Mouse (Mus musculus): Measurements from ENCODE around the gene Stab2.

GRCm38 (mm10) chr10:86791507-86792184, 216.2 kb downstream of the Stab2 start:
- TF ChIP-seq POLR2A (IDR thresholded peaks at IDR 0.05; ENCODE audit: low read depth, low read length) = no peak
- no peak for TF ChIP-seq USF2 (conservative IDR thresholded peaks at IDR 0.05; ENCODE audit: low read depth, low read length)
- TF ChIP-seq CTCF (conservative IDR thresholded peaks at IDR 0.05 in 1 of 2, IDR thresholded peaks at IDR 0.05 in 1 of 2; ENCODE audit: low read depth in 2 of 2, low read length in 2 of 2) = no peak
- TF ChIP-seq UBTF (IDR thresholded peaks at IDR 0.05; ENCODE audit: low read depth, low read length) = no peak
- TF ChIP-seq PAX5 (IDR thresholded peaks at IDR 0.05; ENCODE audit: low read length) = no peak
- no peak for TF ChIP-seq SIN3A (IDR thresholded peaks at IDR 0.05; ENCODE audit: low read length)
- TF ChIP-seq EP300 (IDR thresholded peaks at IDR 0.05; ENCODE audit: low read length) = no peak
- no peak for TF ChIP-seq ZKSCAN1 (IDR thresholded peaks at IDR 0.05; ENCODE audit: borderline replicate concordance, low read depth, low read length)
- TF ChIP-seq MAFK (IDR thresholded peaks at IDR 0.05; ENCODE audit: insufficient replicate concordance, low read length) = no peak
